Mouse (Mus musculus) layer of hippocampus, adult 6 months (tissue): ENCODE results near the gene Eif2s3y. TPM values are rescaled to one million over a fixed set of nuclear protein-coding genes. Genes with fewer than 3 reads are reported as not detected.

ENCODE experiments used
- long read RNA-seq, 2 experiments: library from polyadenylated mRNA; unstranded; transcript quantifications; one replicate each; pipeline ENCODE4 v2.0.0; 2019 to 2020
- microRNA-seq: library from miRNA; unstranded; fragments of <30 nt; microRNA quantifications from one replicate; pipeline ENCODE4 v1.2.0, GENCODE M21; 2020
- polyA plus RNA-seq: library from polyadenylated mRNA; unstranded; fragments of <200 nt; fragmentation: Nextera tagmentation; gene quantifications from 2 replicates; pipeline ENCODE4 v1.2.3, GENCODE M21; 2021

The Eif2s3y gene
- not detected in 2 replicates for polyA plus RNA-seq
- long read RNA-seq, experiment 1 = 0 reads
- long read RNA-seq, experiment 2, transcript Eif2s3y-205 (10 exons, 3,114 nt) = minor isoform, 6 of 159 reads
- long read RNA-seq, experiment 2, transcript Eif2s3y-201 (12 exons, 1,836 nt) = major isoform, 74 of 159 reads
- long read RNA-seq, experiment 2, partial matches to known transcripts = 12 of 159 reads
- long read RNA-seq, experiment 2, other reads (novel, unspliced or antisense) = 65 of 159 reads

GRCm38 (mm10) chrY:1009882-1010751, at the start of gene Eif2s3y:
TSS of gene Eif2s3y (plus strand) at chrY:1010543.

Small RNA genes within 50 kb of the gene (microRNA-seq; reads per million reads assigned to microRNA genes)
- gene Gm47281 = not detected

Other genes with a start within 250 kb of the Eif2s3y start
- not detected in 2 replicates for gene Zfy1, start 213.1 kb upstream of the Eif2s3y start, polyA plus RNA-seq
- gene Uba1y, start 191.9 kb upstream of the Eif2s3y start, polyA plus RNA-seq = not detected in 2 replicates
- not detected in 2 replicates for gene Kdm5d, start 112.8 kb upstream of the Eif2s3y start, polyA plus RNA-seq
- gene Uty, start 235.2 kb downstream of the Eif2s3y start, polyA plus RNA-seq = not detected in 2 replicates